Mouse (Mus musculus): ENCODE measurements around the gene Ntrk3.

Ntrk3 gene

GRCm38 (mm10) chr7:78221668-78222067 lies 516.1 kb downstream of the Ntrk3 start:
- no peak for DNase-seq (ENCODE audit: low read depth)

- no peak for DNase-seq (ENCODE audit: low read depth)
Observed at GRCm38 (mm10) chr7:78220949-78221348, 516.9 kb downstream of the Ntrk3 start.

GRCm38 (mm10) chr7:78190931-78191653 lies 546.7 kb downstream of the Ntrk3 start:
- no peak for DNase-seq (ENCODE audit: low read depth)

GRCm38 (mm10) chr7:78185578-78185977 lies 552.2 kb downstream of the Ntrk3 start:
- DNase-seq (ENCODE audit: low read depth), result no peak

- DNase-seq (ENCODE audit: low read depth), result no peak
Observed at GRCm38 (mm10) chr7:78183396-78183795, 554.4 kb downstream of the Ntrk3 start.

- DNase-seq (ENCODE audit: low read depth), result no peak
Observed at GRCm38 (mm10) chr7:78179996-78180665, 557.7 kb downstream of the Ntrk3 start.

- DNase-seq (ENCODE audit: low read depth), result no peak
Observed at GRCm38 (mm10) chr7:78172267-78172955, 565.4 kb downstream of the Ntrk3 start.

- DNase-seq (ENCODE audit: low read depth), result no peak
Observed at GRCm38 (mm10) chr7:78165466-78165865, 572.3 kb downstream of the Ntrk3 start.

- no peak for DNase-seq (ENCODE audit: low read depth)
Observed at GRCm38 (mm10) chr7:78157946-78158345, 579.9 kb downstream of the Ntrk3 start.

- no peak for DNase-seq (ENCODE audit: low read depth)
Observed at GRCm38 (mm10) chr7:78145251-78145650, 592.6 kb downstream of the Ntrk3 start.

GRCm38 (mm10) chr7:78144849-78145248 lies 593.0 kb downstream of the Ntrk3 start:
- DNase-seq (ENCODE audit: low read depth), result no peak

GRCm38 (mm10) chr7:78129966-78130365 lies 607.8 kb downstream of the Ntrk3 start:
- no peak for DNase-seq (ENCODE audit: low read depth)
